Mouse (Mus musculus): ENCODE measurements around the gene Rarb. TPM values are rescaled to one million over a fixed set of nuclear protein-coding genes. Genes with fewer than 3 reads are reported as not detected.

The Rarb gene
- total and polyA plus RNA-seq, 3 experiments, result 0.04 TPM; not detected in 2

DNA sequence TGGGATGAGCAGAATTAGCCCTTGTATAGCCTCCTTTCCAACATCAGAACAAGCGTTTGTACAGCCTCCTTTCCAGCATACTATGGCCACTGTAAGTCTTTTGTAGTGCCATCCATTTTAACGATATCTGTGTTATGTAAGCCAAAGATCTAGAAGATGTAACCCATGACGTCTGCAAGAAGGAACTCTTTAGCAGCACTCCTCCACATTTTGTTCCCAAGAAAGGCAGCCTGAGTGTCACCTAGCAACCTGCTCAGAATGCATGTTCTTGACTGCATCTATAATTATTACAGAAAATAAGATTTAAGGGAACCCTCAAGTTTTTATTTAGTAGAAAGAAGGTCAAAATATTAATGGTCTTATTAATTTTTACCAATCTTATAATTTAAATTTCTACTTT is 148.4 kb downstream of the Rarb start:
- TF ChIP-seq JUND (conservative IDR thresholded peaks at IDR 0.05; ENCODE audit: low read depth, low read length), result no peak
- TF ChIP-seq NRF1 (IDR thresholded peaks at IDR 0.05; ENCODE audit: low read depth, low read length), result no peak
- no peak for TF ChIP-seq GABPA (IDR thresholded peaks at IDR 0.05; ENCODE audit: insufficient replicate concordance, low read depth, low read length)
- TF ChIP-seq USF2 (conservative IDR thresholded peaks at IDR 0.05; ENCODE audit: low read depth, low read length), result no peak
- TF ChIP-seq EP300 (IDR thresholded peaks at IDR 0.05; ENCODE audit: low read length), result no peak
- no peak for TF ChIP-seq USF1 (IDR thresholded peaks at IDR 0.05; ENCODE audit: low read depth, low read length)
- no peak for TF ChIP-seq MXI1 (IDR thresholded peaks at IDR 0.05; ENCODE audit: low read depth, low read length)
- TF ChIP-seq CHD2 (IDR thresholded peaks at IDR 0.05; ENCODE audit: low read length), result no peak
- no peak for TF ChIP-seq ELF1 (IDR thresholded peaks at IDR 0.05; ENCODE audit: low read depth, low read length)
- TF ChIP-seq SMC3 (IDR thresholded peaks at IDR 0.05; ENCODE audit: low read depth, low read length), result no peak
- no peak for TF ChIP-seq MAZ (IDR thresholded peaks at IDR 0.05; ENCODE audit: low read depth, low read length)
- TF ChIP-seq SIN3A (IDR thresholded peaks at IDR 0.05; ENCODE audit: low read length), result no peak
- no peak for TF ChIP-seq UBTF (IDR thresholded peaks at IDR 0.05; ENCODE audit: low read depth, low read length)
- TF ChIP-seq ZNF384 (IDR thresholded peaks at IDR 0.05; ENCODE audit: low read depth, low read length), result no peak
- TF ChIP-seq IRF4 (IDR thresholded peaks at IDR 0.05; ENCODE audit: low read depth, low read length), result no peak
- TF ChIP-seq CTCF (conservative IDR thresholded peaks at IDR 0.05 in 1 of 2, IDR thresholded peaks at IDR 0.05 in 1 of 2; ENCODE audit: low read depth in 2 of 2, low read length in 2 of 2), result no peak
- H3K79me2 ChIP-seq (replicated peaks; ENCODE audit: control insufficient read depth, extremely low read depth, insufficient read depth, poor library complexity, severe bottlenecking), result no peaks in the 10 kb centered on the region
- H3K4me2 ChIP-seq (ENCODE audit: insufficient read depth, low read depth, poor library complexity, severe bottlenecking), result no peak overlapping the region
- H3K36me3 ChIP-seq (replicated peaks in 1 of 2; ENCODE audit: control insufficient read depth in 1 of 2, insufficient read depth in 1 of 2, low read length in 1 of 2), result no peaks in the 10 kb centered on the region
- dilution Hi-C loops (cut with MboI; ENCODE audit: extremely low pct_ligation_motif_present, extremely low pct_unique_long_range_greater_than_20kb, low sequenced_read_pairs) (no loop called here), in situ Hi-C loops (cut with MboI; ENCODE audit: low pct_ligation_motif_present, low pct_unique_long_range_greater_than_20kb, low sequenced_read_pairs) (no loop called here)
- H3K4me1 ChIP-seq (ENCODE audit: control insufficient read depth in 1 of 2, insufficient read depth in 2 of 2), result no peaks in the 10 kb centered on the region
- DNase-seq (ENCODE audit: extremely low read depth), result no peak
- H3K9ac ChIP-seq (ENCODE audit: insufficient read depth, low read depth), result no peak overlapping the region
- no peaks in the 10 kb centered on the region for H3K9me3 ChIP-seq (replicated peaks; ENCODE audit: low read length)
- H3K27ac ChIP-seq (ENCODE audit: insufficient read depth, low read depth), result no peak overlapping the region
- H3K27me3 ChIP-seq (replicated peaks), result no peaks in the 10 kb centered on the region
- H3K4me3 ChIP-seq (replicated peaks in 1 of 3; ENCODE audit: low read depth in 2 of 3, low read length in 2 of 3, poor library complexity in 1 of 3), result no peak overlapping the region

GRCm38 (mm10) chr14:16639153-16639943 is 179.6 kb downstream of the Rarb start:
- Histone ChIP-seq H3K9ac (ENCODE audit: insufficient read depth, low read depth) (no peak overlapping the region), H3K4me3 (replicated peaks in 1 of 3; ENCODE audit: low read depth in 2 of 3, low read length in 2 of 3, poor library complexity in 1 of 3) (no peak overlapping the region), H3K27me3 (replicated peaks) (no peaks in the 10 kb centered on the region), H3K79me2 (replicated peaks; ENCODE audit: control insufficient read depth, extremely low read depth, insufficient read depth, poor library complexity, severe bottlenecking) (no peaks in the 10 kb centered on the region), H3K9me3 (replicated peaks; ENCODE audit: low read length) (peaks cover 13% of the 10 kb centered on the region), H3K36me3 (replicated peaks in 1 of 2; ENCODE audit: control insufficient read depth in 1 of 2, insufficient read depth in 1 of 2, low read length in 1 of 2) (no peaks in the 10 kb centered on the region), H3K4me2 (ENCODE audit: insufficient read depth, low read depth, poor library complexity, severe bottlenecking) (no peak overlapping the region), H3K4me1 (ENCODE audit: control insufficient read depth in 1 of 2, insufficient read depth in 2 of 2) (no peaks in the 10 kb centered on the region), H3K27ac (ENCODE audit: insufficient read depth, low read depth) (no peak overlapping the region)
- in situ Hi-C loops (cut with MboI; ENCODE audit: low pct_ligation_motif_present, low pct_unique_long_range_greater_than_20kb, low sequenced_read_pairs) (no loop called here), dilution Hi-C loops (cut with MboI; ENCODE audit: extremely low pct_ligation_motif_present, extremely low pct_unique_long_range_greater_than_20kb, low sequenced_read_pairs) (no loop called here)
- DNase-seq (ENCODE audit: extremely low read depth), result no peak
- no peak for TF ChIP-seq MAFK (IDR thresholded peaks at IDR 0.05; ENCODE audit: insufficient replicate concordance, low read length)
- TF ChIP-seq UBTF (IDR thresholded peaks at IDR 0.05; ENCODE audit: low read depth, low read length), result no peak
- no peak for TF ChIP-seq ETS1 (conservative IDR thresholded peaks at IDR 0.05; ENCODE audit: low read depth, low read length)
- no peak for TF ChIP-seq ELF1 (IDR thresholded peaks at IDR 0.05; ENCODE audit: low read depth, low read length)
- no peak for TF ChIP-seq ZC3H11A (IDR thresholded peaks at IDR 0.05; ENCODE audit: low read depth, low read length)
- no peak for TF ChIP-seq MYC (IDR thresholded peaks at IDR 0.05; ENCODE audit: low read depth, low read length)
- no peak for TF ChIP-seq TBP (conservative IDR thresholded peaks at IDR 0.05; ENCODE audit: low read depth, low read length)
- no peak for TF ChIP-seq NELFE (IDR thresholded peaks at IDR 0.05; ENCODE audit: low read depth, low read length)
- TF ChIP-seq E2F4 (IDR thresholded peaks at IDR 0.05; ENCODE audit: insufficient replicate concordance, low read depth, low read length), result no peak
- TF ChIP-seq POLR2A (IDR thresholded peaks at IDR 0.05; ENCODE audit: low read depth, low read length), result no peak
- no peak for TF ChIP-seq ZNF384 (IDR thresholded peaks at IDR 0.05; ENCODE audit: low read depth, low read length)
- TF ChIP-seq RAD21 (IDR thresholded peaks at IDR 0.05; ENCODE audit: low read depth, low read length), result peak; percentile 34
- no peak for TF ChIP-seq PAX5 (IDR thresholded peaks at IDR 0.05; ENCODE audit: low read length)
- TF ChIP-seq RCOR1 (conservative IDR thresholded peaks at IDR 0.05; ENCODE audit: low read depth, low read length), result no peak
- no peak for TF ChIP-seq SIN3A (IDR thresholded peaks at IDR 0.05; ENCODE audit: low read length)
- peak in 1 of 2 experiments; percentile 32; a peak in 2 of 4 replicates for TF ChIP-seq CTCF (conservative IDR thresholded peaks at IDR 0.05 in 1 of 2, IDR thresholded peaks at IDR 0.05 in 1 of 2; ENCODE audit: low read depth in 2 of 2, low read length in 2 of 2)
- no peak for TF ChIP-seq HCFC1 (IDR thresholded peaks at IDR 0.05; ENCODE audit: low read depth, low read length)

Measured in CH12.LX (cell line).